Mouse (Mus musculus) lung, postnatal 10 days (tissue): ENCODE data around the gene Gm27235.
"Not testable (repeated sequence)": the region's sequence is repeated elsewhere in the genome, so short reads cannot be mapped to it uniquely, and the experiment has no call there.

Source experiments
- DNase-seq: peaks from one replicate; pipeline ENCODE4 v3.0.0; 2021

Gene Gm27235

DNA sequence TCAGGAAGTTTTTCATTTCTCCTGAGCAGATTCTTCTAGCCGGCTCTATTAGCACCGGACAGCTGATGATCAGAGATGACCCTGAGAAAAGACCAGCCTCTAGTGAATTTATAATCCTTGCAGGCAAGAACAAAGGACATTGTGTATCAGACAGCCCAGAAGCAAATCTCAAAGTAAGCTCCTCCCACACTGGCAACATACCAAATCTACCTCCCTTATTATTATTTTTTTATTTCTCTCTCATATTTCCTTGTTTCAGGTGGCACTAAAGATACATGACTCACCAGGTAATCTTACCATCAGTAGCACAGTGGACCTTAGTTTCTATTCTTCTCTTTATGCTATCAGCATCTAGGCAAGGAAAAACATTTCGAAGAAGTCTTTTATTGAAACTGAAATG lies at the start of gene Gm27235, which contains the start of gene D730048I06Rik:
Gene Gm27235 (minus strand): TSS at position 101 of the 400 bp plus-strand sequence.
Gene D730048I06Rik (minus strand): TSS at position 112 of the 400 bp plus-strand sequence.
- DNase-seq: no peak

DNA sequence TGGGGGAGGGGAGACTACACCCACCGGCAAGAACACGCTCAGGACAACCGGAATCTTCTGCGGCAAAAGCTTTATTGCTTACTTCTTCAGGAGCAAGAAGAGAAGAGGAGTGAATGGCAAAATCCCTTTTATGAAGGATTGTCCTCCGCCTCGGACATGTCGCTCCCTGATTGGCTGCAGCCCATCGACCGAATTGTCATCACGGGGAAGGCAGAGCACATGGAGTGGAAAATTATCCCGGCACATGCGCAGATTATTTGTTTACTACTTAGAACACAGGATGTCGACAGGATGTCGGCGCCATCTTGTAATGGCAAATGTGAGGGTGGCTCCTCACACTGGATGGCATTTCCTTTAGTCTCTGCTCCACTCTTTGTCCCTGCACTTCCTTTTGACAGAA lies 28.0 kb upstream of the Gm27235 start:
- not testable (repeated sequence) for DNase-seq

GRCm38 (mm10) chr9:35798146-35798545 lies 8.2 kb upstream of the Gm27235 start:
- no peak for DNase-seq

DNA sequence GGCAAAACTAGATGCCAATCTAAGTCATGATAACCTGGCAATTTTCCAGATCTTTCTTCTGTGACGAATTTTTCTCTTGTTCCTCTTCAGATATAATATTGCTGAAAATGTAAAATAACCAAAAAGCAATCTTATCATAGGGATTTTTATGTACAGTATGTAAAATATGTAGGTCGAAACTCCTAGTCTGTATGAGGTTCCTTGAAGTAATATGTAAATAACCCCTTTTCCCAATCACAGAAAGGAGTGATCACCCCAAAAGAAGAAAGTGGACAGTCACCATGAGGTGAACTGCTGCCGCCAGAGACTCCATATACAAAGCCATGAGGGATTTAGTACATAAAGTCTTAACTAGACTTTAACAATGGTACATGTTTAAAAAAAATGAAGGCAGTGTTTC lies 11.9 kb downstream of the Gm27235 start, which contains the start of gene Gm17727:
Gene Gm17727 (minus strand): TSS at position 101 of the 400 bp plus-strand sequence.
- no peak for DNase-seq

- DNase-seq: no peak
Measured at GRCm38 (mm10) chr9:35756843-35757242, 33.1 kb downstream of the Gm27235 start.

GRCm38 (mm10) chr9:35740749-35741148 lies 49.2 kb downstream of the Gm27235 start, which contains the start of gene Gm17677:
Gm17677 (plus strand) TSS chr9:35741049.
- no peak for DNase-seq
